Mouse (Mus musculus) 3T3-L1 (cell line): Measurements from ENCODE around the gene Gstp2.
A peak's percentile ranks its signal among the peaks of the same experiment; 100 is the strongest.
"Not testable (repeated sequence)": the region's sequence is repeated elsewhere in the genome, so short reads cannot be mapped to it uniquely, and the experiment has no call there.

Source experiments
- DNase-seq: peaks from one replicate; pipeline ENCODE4 v3.0.0-alpha.2; 2015; ENCODE audit warnings: low read depth, low spot score

The Gstp2 gene

DNA sequence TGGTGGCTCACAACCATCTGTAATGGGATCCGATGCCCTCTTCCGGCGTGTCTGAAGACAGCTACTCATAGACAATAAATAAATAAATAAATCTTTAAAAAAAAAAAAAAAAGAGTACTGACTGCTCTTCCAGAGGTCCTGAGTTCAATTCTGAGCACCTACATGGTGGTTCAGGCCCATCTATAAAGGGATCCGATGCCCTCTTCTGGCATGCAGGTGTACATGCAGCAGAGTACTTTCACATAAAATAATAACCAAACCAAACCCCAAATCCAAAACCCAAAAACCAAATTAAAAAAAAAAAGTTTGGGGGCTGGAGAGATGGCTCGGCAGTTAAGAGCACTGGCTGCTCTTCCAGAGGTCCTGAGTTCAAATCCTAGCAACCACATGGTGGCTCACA is 3.2 kb upstream of the Gstp2 start:
- DNase-seq = not testable (repeated sequence)

DNA sequence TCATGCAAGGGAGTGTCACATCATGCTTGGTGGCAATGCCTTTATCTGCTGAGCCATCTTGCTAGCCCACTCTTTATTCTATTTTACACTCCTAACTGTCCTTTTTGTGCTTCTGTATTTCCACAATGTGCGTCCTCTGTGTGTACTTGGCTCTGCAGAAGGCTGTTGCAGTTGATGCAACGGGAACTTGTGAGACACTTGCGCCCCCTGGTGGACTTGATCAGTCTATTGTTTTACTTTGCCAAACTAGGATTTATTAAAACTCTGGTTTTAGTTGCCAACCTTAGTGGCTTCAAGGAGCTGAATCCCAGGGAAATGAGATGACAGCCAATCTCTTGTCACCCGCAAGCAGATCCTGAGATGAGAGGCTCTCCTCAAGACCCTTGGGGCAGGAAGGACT is 2.0 kb upstream of the Gstp2 start:
- peak; percentile 87 for DNase-seq

DNA sequence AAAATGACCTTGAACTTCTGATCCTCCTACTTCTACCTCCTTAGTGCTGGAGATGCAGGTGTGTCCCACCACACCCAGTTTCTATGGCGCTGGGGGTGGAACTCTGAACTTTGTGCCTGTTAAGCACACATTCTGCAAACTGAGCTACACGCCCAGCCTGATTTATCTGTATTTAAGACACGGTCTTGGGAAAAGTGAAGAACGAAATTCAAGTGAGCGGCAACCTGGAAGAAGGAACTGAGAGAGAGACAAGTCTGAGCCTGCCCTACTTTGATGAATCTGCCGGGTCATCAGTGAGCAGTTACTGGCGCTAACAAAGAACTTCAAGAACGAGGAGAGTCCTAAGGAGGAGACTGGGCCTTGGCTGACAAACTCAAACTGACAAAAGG is 1.0 kb upstream of the Gstp2 start:
- DNase-seq = no peak

DNA sequence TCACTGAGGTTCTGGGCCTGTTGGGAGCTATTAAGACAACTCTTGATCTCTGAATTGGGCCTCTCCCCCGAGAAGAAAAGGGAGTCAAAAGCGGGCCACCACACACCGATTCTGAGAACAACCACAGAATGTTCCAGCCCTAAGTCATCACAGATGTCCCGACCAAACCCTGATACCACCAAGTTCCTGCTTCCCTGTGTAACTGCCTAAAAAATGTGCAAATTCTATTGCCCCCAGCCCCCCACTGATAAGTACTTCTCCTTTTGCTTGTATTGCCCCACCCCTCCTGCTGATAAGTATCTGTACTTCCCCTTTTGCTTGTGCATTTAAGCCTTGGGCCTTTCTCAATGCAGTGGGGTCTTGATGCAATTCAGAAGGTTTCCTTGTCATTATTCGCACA is 1.7 kb downstream of the Gstp2 start:
- DNase-seq = not testable (repeated sequence)

DNA sequence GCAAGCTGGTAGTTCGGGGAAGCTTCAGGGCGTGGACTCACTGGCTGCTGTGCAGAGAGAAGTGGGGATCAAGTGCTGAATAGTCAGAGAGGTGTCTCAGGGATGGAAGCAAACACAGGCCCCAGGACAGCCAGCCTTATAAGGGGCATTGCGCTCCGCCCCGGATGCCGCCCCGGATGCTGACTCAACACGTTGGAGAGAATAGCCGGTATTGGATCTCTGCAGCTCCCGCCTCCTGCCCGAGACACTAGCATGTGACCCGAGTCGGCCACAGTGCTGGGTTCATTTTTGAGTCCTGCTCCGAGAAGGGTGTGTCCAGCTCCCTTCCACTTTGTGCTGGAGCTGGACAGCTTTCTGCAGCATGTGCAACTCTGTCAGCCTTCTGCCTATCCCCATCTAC is 3.7 kb downstream of the Gstp2 start:
- DNase-seq = no peak

DNA sequence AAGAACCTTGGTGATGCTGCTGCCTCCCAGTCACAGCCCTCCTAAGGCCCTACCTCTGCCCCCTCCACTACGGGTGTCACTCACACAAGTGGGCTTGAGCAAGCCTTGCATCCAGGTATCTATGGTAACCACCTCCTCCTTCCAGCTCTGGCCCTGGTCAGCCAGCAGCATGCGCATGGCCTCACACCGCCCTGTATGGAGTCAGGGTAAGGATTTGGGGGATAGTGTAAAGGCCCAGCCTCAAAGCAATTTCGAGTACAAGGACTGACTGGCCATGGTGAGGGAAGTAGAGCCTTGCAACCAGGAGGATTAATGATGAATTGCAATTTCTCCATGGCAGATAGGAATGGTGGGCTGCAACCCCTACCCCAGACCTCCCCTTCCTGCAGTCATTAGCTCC is 4.3 kb downstream of the Gstp2 start:
- not testable (repeated sequence) for DNase-seq

DNA sequence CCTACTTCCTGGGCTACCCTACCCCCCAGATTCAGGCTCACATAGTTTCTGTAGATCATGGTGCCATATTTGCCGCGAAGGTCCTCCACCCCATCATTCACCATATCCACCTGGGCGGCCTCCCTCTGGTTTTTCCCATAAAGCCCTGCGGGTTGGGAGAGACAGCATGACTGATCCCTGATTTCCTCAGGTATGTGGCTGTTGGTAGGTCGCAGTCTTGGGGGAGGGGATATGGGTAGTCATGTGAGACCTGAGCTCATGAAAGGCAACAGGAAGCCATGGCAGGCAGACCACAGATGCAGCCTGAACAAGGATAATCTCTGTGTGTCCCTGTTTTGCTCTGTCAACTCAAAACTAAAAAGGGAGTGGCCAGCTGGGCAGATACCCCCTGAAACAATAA is 4.9 kb downstream of the Gstp2 start:
- not testable (repeated sequence) for DNase-seq

DNA sequence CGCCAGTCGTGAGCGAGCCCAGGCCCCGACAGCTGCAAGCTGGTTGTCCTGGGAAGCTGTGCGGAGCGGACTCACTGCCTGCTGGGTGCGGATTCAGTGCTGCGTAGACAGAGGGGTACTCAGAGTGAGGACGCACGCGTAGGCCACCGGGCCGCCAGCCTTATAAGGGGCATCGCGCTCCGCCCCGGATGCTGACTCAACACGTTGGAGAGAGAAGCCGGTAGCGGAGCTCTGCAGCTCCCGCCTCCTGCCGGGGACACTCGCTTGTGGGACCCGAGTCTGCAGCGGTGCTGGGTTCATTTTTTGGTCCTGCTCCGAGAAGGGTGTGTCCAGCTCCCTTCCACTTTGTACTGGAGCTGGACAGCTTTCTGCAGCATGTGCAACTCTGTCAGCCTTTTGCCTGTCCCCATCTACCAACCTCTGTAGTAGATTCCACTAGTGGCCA is 8.0 kb downstream of the Gstp2 start, which contains the start of gene Gstp1:
Gene Gstp1, minus strand, starts transcription at position 198 of the 445 bp plus-strand sequence.
- DNase-seq = peak; percentile 96

DNA sequence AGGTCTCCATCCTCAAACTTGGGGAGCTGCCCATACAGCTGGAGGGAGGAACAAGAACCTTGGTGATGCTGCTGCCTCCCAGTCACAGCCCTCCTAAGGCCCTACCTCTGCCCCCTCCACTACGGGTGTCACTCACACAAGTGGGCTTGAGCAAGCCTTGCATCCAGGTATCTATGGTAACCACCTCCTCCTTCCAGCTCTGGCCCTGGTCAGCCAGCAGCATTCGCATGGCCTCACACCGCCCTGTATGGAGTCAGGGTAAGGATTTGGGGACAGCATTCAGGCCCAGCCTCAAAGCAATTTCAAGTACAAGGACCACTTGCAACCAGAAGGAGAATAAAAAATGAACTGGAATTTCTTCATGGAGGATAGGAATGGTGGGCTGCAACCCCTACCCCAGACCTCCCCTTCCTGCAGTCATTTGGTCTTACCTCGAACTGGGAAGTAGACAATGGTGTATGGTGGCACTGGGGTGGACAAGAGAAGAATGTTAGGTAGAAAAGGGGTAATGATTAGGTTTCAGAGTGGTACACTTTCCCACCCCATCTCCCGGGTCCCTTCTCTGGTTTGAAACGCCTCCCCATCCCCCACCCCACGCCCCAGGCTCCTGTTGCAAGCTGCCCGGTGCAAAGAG is 8.6 kb downstream of the Gstp2 start:
- peak; percentile 27 for DNase-seq

DNA sequence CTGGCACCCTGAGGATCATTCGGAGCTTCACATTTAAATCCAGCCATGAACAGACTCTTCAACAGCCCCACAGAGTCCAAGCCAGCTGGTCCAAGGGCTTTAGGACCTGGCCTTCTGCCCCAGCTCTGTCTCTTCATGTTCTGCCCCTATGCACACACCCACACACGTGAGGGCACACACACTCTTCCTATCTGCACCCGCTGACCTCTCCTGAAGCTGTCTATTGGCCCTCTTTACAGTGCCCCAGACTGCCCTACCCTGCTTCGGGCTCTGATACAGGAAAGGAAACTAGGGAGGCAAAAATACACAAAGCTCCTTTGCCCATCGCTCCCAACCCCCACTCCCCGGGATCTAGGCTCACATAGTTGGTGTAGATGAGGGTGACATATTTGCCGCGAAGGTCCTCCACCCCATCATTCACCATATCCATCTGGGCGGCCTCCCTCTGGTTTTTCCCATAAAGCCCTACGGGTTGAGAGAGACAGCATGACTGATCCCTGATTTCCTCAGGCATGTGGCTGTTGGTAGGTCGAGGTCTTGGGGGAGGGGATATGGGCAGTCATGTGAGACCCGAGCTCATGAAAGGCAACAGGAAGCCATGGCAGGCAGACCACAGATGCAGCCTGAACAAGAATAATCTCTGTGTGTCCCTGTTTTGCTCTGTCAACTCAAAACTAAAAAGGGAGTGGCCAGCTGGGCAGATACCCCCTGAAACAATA is 9.3 kb downstream of the Gstp2 start:
- DNase-seq = peak; percentile 53

DNA sequence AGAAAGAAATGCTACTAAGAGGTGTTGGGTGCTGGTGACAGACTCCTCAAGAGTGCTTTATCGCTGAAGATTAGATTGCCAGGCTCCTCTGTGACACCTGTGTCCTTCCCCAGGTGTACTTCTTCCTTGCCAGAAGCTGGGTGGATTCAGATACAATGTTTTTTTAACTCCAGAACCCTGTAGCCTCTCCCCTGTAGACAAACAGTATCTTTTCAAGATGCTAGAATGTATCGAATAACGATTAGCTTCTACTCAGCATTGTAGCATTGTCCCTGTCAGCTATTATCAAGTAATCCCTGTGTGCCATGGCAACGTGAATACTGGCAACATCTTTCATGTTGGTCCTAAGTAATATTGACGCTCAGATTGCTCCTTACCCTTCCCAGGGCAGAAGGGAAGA is 12.1 kb downstream of the Gstp2 start:
- DNase-seq = no peak

DNA sequence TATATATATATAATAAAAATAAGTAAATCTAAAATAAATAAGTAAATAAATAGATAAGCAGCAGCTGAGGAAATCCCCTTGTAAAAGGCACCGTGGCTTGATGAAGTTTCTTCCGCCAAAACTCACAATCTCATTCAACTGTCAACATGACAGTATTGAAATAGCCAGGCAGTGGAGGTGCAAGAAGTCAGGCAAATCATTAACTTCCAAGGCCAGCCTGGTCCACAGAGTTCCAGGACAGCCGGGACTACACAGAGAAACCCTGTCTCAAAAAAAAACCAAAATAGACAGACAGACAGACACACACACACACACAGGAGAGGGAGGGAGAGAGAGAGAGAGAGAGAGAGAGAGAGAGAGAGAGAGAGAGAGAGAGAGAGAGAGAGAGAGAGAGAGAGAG is 12.5 kb downstream of the Gstp2 start:
- DNase-seq = no peak

DNA sequence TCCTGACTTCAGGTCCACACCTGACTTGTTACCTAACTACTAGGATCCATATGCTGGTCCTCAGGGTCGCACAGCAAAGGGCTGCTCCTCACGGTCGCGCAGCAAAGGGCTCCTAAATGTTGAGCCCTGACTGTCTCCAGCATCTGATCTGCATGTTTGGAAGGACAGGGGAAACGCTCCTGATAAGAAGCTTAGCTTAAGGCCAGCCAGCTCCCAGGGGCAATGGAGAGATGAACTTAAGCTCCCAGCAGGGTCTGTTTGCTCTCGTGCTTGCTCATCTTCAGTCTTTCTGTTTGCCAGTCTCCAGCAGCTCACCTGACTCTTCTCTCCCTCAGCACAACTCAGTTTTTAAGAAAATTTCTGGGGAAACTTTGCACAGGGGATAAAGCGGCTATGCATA is 13.2 kb downstream of the Gstp2 start:
- DNase-seq = no peak

DNA sequence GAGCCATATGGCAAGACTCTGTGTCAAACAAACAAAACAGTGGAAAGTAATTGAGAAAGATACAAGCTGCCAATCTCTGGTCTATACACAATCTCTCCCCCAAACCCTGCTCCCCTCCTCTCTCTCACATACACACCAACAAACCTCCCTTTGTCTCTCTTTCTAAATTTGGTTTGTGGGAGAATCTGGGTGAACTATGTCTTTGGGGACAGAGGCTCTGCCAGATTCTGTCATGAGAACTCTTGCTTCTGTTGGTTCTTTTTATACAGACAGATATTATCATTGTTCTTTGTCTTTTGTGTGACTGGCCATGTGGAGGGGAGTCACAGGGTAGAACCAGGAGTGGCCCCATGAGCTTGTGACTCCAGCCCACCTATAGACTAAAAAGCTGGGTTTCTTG is 18.2 kb downstream of the Gstp2 start:
- no peak for DNase-seq

DNA sequence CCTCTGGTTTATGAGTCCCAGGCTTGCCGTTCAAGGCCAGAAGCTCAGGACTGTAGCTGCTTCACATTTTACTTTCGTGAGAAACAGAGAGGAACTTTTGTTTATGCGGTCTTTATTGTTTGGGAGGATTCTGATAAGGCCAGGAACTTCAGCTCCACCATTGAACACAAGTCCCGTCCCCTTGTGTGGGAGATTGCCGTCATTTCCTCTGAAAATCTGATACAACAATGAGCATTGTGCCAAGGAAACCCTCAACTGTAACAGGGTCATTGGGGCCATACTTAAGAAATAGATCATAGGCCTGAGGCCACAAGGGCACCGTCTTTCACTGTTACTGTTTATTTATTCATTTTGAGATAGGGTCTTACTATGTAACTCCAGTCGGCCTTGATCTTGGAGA is 22.6 kb downstream of the Gstp2 start:
- DNase-seq = no peak

DNA sequence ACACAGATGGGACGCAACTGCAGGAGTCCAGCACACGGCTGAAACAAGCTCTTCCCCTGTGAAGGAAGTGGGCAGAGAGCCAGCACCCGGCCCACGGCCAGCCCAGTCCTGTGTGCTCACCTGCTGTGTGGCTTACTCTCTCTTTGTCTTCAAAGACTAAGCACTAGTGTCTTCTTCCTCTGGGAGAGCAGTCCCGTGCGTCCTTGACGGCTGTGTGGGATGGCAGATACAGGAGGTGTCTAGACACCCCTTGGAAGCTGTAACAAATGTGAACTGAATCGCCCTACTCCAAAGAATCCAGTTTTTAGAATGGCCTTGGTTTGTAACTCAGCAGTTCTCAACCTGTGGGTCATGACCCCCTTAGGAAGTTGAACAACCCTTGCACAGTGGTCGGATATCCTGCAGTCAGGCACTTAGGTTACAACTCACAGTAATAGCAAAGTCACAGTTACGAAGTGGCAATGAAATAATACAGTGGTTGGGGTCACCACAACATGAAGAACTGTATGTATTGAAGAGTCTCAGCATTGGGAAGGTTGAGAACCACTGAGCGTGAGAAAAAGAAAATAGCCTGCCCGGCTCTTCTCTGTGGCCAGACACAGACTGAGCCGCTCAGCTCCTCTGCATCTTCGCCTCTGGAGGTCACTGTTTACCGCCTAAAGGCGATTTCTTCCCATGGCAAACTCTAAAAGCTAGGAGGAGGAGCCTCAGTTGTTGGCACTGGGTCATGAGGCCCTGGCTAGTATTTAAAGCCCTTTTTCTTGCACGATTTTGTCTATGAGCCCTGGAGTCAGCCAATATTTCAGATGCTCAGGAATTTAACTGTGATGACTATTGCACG is 26.9 kb downstream of the Gstp2 start:
- peak; percentile 98 for DNase-seq

DNA sequence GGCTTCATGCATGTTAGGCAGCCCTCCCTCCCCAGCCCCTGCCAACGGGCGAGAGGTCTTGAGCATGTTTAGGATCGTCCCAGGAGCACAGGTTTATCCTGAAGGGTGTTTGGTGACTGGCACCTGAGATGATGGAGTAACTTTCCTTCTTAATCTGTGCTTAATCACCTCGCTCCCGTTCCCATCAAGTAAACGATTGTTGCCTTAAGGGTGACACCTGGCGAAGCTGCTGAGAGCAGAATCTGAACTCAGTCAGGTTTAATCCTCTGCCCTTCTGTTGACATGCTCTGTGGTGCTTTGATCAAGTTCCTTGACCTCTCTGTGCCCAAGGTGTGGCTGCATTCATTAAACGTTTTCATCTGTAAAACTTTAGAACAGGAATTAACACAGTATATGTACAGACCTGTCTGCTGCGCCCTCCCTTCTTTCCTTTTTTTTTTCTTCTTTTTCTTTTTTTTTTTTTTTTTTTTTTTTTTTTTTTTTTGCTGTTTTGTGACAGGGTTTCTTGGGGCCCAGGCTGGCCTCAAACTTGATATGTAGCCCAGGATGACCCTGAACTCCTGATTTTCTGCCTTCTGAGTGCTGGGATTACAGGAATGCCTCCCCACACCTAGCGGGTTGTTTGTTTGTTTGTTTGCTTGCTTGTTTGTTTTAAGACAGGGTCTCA is 27.8 kb downstream of the Gstp2 start:
- DNase-seq = no peak

DNA sequence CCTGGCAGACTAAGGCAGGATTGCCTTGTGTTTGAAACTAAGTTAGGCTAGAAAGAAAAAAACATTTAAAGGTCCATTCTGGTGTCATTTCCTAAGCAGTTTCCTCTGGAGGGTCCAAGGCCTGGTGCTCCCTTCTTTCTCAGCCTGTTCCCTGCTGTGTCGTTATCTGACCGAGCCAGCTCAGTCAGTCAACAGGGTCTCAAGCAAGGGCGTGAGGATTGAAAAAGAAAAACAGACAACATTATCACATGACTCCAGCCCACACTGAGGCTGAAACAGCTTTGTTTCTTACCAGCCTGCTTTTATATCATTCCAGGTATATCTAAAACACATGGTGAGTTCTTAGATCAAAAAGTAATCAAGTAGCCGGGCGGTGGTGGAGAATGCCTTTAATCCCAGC is 30.2 kb downstream of the Gstp2 start:
- DNase-seq = no peak

DNA sequence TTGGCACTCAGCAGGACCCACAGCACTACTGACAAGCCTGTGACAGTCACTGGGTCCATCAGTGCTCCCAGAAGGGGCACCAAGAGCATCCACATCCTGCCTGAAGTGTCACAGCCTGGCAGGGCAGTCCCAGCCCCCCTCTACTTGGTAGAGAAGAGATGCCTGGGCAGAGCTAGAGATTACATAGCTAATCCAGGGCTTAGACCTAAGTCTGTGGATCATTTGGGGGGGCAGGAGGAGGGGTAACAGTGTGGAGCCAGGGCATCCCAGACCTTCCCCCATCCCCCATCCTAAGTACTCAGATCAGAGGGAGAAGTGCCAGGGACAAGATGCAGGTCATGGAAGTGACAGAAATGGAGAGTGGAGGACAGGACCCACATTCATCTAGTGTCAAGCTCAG is 31.0 kb downstream of the Gstp2 start:
- DNase-seq = no peak

DNA sequence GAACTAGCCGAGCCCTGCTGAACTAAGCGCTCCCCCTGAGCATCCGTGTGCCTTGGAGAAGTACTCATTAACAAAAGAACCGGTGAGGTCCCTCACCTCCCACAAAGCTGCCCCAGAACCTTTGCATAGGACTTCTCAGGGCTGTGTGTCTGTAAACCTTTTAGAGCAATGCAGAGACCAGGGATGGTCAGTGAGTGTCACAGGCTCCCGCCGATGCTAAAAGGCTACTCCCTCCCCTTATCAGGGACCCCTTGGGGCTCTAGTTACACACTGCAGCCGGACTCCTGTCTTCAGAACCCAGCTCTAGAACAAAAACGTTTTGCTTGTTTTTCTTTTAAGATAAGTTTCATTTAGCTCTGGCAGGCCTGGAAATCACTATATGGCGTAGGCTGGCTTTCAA is 32.8 kb downstream of the Gstp2 start:
- no peak for DNase-seq

DNA sequence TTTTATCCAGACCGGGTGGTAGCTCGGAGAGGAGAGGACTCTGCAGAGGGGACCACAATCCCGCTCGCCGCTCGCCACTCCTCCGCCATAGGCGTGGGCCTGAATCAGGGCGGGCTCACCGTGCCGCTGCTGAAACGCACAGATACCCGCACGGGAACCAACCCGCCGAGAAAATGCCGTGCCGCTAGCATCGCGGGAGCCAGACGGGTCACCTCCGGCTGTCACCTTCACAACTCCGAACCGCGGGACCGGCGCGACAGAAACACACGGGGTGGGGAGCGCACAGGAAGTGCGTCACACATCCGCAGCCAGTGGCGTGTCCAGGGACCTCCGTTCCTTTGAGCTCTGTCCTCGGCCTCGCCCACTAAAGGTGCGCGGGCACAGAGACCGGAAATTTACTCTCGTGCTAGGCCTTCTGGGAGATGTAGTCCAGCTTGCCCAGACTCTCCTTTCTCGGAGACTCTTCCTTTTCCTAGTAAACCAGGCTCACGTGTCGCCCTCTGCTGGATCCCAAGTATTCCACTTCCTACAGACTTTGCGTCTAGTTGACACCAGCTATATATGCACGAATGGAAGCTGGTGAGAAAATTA is 33.3 kb downstream of the Gstp2 start, which contains the start of gene Ndufv1:
Gene Ndufv1, minus strand, starts transcription at position 375 of the 591 bp plus-strand sequence.
- peak; percentile 100 for DNase-seq
